Mouse (Mus musculus) ES-Bruce4 (cell line): ENCODE measurements at regions not wholly inside any gene's neighbourhood (a gene's known extent, or its start where the extent isn't known, plus 50 kb on each side); places are given as distances from the start of the nearest gene placed in this dataset.

Source experiments
- CTCF ChIP-seq: IDR thresholded peaks from one replicate; pipeline ENCODE4 v1.8.1; 2011; ENCODE audit warnings: low read depth, low read length
- EP300 ChIP-seq: IDR thresholded peaks from 2 replicates; pipeline ENCODE4 v1.6.1; 2011; ENCODE audit warnings: low read depth, low read length; ENCODE audit not compliant: insufficient read depth
- POLR2A ChIP-seq: IDR thresholded peaks from one replicate; pipeline ENCODE4 v1.8.1; 2011; ENCODE audit warnings: low read length; ENCODE audit not compliant: insufficient read depth

DNA sequence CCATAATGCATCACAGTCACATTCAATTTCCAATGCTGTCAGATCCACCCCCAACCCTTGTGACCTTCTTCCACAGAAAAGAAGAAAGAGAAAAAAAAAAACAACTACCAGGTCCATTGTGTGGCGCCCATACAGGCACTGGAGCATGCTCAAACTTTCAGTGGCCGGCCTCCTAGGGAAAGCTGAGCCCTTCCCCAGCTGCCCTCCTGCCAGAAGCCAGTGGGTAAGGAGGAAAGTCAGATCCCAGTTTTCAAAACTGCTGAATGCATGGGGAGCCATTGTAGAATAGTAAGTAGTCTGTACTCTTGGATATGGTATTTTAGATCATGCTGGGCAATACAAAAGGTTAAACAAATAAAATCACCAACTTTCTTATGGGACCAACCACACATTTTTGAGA is 325.5 kb upstream of the Fam241a start:
- no peak for TF ChIP-seq POLR2A
- no peak for TF ChIP-seq CTCF
- no peak for TF ChIP-seq EP300
